Mouse (Mus musculus) neural tube, embryonic 10.5 days (tissue): Measurements from ENCODE around the gene Cacnb1.

Experiments
- DNase-seq: peaks from one replicate; pipeline ENCODE4 v3.0.0-alpha.2; 2017; ENCODE audit warnings: low spot score; ENCODE audit errors: extremely low spot score

Cacnb1 gene

DNA sequence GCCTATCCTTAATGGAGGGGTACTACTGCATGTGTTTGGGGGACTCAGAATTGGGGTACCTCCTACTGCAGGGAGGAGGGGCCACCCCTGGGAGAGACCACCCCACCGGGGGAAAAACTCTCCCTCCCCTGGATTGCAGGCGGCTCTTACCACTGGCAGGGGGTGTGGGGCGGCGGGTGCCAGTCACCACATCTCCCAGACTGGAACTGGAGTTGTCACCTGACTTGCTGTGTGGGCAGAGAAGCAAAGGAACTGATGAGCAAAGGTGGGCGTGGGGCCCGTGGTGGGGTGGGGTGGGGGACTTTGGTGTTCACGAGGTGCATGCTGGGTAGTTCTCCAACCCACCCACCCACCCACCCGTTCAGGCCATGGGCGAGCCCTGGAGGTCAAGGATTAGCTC lies 11.1 kb downstream of the Cacnb1 start:
- no peak for DNase-seq

DNA sequence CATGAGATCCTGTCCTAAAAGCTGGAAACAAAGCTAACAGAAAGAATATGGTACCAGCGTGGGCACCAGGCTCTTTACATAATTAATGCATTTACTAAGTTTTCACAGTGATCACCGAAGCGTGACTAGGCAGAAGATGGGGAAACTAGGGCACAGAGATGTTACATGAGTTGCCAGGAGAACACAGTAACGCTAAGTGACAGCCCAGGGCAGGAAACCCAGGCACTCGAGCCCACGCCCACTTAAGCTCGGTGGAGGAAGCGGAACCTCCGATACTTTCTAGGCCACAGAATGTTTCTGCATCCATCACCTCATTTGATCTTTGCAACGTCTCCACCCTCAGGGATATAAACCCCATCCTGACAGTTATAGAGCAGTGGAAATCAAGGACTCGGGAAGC lies 14.7 kb downstream of the Cacnb1 start:
- DNase-seq = no peak

DNA sequence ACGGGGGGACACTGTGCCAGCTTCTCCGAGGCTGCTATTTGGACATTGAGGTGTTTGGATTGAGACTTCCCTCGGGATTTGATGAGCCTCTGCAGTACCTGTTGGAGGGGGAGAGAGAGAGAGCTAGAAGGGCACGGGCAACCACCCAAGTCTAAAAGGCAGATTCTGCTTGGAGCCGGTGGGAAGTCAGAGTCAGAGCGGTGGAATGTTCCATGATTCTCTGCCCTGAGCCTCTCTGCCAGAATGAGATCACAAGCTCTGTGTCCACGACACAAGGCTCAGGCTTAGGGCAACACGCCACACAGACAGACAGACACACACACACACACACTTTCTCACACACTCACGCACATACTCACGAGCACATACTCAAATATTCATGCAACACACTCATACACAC lies 17.1 kb downstream of the Cacnb1 start:
- DNase-seq = no peak

DNA sequence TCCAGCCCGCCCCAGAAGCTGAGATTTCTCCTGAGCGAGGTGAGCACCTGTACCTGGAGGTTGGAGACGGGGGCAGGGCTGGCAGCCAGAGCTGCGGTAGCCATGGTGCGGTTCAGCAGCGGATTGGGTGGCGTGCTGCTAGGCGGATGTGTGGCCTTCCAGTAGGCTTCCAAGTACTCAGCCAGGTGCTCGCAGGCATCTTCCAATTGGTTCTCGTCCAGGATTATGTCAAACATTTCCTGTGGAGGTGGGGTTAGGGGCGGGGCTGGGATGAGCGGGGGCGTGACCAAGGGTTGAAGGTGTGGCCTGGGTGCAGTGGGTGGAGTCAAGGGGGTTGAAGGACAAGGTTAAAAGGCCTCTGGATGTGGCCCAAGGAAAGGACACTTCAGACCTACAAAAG lies 17.8 kb downstream of the Cacnb1 start:
- no peak for DNase-seq

DNA sequence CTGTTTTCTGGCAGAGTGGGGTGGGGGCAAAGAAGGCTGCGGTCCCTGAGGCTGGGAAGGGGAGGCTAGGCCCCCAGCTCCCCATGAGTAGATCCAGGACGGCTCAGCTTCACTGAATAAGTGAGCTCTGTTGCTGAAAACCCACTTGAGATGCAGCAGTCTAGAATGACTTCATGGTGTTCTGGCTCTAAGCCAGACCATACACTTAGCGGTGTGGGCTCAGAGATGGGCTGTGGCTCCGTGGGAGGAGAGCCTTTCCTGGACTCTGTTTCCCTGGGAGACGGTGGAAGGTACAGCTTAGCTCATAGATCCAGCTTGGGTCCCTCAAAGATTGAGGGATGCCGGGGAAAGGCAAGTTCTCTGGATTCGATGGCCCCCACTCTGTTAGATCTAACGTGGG lies 18.7 kb downstream of the Cacnb1 start:
- DNase-seq = no peak

DNA sequence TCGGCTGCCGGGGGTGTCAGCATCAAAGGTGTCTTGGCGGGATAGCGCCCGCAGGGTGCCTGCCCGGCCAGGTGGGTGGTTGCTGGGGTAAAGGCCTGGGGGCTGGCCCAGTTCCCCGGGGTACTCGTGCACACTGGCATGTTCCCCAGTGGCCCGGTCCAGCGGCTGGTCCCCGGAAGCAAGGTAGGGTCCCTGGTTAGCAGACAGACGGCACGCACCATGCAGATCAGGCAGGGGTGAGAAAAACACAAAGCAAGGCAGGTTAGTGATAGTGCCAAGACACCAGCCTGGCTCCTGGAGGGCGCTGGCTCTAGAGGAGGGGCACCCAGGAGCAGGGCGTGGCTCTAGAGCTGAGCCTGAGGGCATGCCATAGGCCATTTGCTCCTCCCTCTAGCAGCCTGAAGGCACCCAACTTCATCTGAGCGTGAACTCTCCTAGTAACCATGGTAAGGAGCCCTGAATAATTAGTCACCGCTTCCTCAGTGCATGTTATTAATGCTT lies 19.6 kb downstream of the Cacnb1 start:
- DNase-seq = no peak

DNA sequence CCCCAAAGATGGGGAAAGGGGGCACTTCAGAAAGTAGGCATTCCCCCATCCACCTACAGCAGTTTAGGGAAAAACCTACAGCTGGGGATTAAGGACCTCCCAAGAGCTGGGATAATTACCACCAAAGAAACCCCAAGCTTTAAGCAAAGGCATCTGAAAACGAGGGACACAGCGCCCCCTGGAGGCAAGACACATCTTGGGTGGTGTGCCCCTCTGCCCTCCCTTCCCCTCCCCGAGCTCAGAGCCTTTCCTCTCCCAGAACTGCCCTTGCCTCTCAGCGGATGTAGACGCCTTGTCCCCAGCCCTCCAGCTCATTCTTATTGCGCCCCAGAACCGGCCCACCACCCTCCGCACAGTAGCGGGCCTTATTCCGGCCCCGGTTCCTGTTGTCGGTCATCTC lies 20.2 kb downstream of the Cacnb1 start:
- peak; percentile 85 for DNase-seq

DNA sequence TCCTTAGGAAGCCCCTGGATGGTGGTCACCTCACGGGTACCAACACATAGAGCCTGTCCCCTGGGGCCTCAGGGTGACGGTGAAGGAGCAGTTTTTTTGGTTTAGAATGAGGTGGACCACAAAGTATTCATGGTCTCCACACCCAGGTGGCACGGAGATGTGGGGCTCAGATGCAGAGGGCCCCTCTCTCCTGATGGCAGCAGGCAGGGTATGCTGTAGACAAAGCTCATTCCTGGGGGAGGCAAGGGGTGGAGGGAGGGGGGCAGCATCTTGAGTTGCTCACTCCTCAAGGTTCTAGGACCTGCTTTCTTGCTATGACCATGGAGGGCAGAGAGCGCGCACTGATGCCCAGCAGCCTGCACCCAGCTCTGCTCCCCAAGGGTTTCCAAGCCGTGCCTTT lies 20.8 kb downstream of the Cacnb1 start:
- DNase-seq = no peak

DNA sequence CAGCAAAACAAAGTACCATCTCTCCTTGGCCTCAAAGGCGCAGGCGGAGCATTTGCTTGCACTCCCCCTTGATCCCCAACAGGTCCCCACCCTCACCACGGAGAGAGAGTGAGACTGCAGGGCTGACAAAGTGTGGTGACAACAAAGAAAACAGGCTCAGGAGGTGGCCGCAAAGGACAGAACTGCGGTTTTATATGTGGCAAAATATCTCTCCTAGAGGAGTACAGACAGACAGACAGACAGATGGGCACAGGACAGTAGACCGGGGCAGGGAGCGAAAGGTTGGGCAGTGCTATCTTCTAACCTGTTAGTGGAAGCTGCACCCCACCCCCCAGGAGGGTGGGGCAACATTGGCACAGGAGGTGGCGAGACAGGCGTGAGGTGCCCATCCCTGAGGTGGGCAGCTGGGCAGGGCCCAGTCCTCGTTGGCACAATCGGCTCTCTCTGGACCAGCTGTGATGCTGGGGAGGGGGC lies 21.4 kb downstream of the Cacnb1 start:
- no peak for DNase-seq

DNA sequence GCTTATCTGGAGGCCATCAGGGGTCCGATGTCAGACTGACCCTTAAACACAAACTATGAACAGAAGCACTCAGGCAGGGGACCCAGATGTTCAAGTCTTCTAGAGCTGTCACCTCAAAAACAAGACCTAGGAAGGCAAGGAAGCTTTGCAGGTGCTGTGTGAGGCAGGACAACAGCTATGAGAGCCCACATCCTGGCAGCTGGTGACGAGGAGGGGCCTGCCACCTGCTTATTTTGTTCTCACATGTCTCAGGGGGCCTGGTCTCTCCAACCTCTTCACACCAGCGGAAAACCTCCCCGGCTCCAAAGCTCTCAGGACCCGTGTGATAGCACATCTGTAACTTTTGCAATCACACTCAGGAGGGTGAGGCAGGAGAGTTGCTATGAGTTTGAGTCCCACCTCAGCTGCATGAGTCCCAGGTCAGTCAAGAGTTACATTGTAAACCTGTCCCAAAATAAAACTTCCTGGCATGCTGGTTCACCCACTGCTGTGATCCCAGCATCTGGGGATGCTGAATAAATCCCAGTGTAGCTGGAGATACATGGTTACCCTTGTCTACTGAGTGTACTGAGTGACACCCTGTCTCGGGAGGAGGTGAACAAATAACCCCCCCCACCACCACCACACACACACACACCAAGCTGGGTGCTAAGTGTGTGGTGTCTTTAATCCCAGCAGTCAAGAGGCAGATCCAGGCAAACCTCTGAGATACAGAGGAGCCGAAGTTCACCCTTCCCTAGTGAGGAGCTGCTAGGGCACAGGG lies 22.3 kb downstream of the Cacnb1 start:
- no peak for DNase-seq

DNA sequence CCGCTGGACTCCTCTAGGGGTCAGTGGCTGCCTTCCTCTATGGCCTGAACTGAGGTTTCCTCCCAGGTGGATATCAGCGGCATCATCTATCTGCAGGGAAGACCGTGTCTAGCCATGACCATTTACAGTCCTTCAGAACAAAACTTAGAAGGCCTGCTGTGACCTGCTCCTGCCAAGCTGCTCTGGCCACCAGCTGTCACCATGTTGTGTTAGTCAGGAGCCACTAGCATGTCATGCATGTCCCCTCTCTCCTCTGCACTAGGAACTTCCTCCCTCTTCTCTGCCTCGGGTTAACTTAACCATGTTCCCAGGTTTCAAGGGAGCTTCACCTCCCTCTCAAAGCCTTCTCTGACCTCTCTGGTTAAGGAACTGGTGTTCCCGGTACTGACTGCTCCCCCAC lies 23.1 kb downstream of the Cacnb1 start:
- DNase-seq = no peak

DNA sequence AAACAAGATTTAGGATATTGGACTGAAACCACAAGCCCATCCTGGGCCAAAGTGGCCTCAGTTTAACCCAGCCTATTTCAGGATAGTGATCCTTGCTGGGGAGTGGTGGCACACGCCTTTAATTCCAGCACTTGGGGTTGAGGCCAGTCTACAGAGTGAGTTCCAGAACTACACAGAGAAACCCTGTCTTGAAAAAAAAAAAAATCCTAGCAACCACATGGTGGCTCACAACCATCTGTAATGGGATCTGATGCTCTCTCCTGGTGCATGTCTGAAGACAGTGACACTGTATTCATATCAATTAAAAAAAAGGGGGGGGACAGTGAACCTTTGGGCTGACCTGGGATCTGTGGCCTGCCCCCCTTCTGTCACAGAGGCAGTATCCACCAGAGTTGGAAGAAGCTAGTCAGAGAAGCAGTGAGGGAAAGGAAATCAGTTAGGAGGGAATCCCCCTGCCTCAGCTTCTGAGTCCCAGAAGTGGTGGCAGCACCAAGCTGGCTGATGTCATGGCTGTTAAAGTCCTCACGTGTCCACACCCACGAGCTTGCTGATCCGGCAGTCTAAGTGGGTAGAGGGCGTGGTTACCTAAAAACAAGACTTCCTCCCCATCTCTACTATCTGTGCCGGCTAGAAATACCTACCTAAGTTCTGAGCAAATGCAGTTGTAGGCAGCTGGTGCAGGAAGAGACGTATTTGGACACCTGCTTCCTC lies 23.8 kb downstream of the Cacnb1 start:
- no peak for DNase-seq

DNA sequence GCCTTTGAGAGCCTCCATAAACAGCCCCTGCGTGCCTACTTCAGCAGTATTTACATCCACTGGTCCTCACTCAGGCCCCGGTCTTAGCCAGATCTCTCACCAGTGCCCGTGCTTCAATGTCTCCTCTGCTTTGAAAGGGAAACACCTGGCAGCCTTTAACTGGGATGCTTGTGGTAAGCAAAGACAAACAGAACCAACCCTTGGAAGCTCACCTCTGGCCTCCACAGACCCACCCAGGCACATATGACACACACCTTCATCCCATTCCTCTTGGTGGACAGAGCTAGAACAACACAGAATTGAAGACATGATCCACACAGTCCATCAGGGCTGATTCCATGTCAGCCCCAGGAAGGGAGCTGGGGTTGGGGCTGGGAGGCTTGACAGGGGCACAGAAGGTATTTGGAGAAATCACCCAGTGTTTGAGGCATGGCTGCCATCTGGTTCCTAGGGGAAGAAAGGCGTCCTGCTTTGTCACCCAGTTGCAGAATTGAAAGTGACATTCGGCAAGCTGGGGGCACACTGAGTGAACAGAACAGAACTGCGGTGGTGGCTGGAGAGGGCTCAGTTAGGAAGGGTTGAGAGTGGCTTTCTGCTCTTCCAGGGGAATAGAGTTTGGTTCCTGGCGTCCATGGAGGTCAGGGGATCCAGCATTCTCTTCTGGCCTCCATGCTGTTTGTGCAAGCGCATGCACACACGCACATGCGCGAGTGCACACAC lies 24.6 kb downstream of the Cacnb1 start:
- DNase-seq = no peak

DNA sequence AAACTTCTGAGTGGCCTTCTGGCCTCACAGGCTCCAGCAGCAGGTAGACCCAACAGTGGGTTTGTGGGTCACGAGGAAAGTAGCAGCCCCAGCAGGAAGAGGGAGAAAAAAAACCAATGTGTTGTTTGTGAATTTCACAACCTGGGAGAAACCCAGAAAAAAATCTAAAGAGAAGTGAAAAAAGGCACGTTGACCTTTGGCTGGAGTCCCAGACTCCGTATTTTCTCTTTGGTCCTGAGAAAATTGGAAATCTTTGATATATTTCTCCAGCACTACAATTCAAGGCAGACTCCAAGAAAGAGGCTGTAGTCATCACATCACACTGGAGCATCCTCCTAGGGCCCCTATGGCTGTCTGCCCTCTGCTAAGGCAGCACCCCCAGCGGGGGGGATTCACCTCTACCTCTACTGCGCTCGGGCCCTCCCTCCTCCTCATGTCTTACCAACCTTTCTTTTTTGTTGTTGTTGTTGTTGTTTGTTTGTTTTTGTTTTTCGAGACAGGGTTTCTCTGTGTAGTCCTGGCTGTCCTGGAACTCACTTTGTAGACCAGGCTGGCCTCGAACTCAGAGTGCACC lies 25.4 kb downstream of the Cacnb1 start:
- DNase-seq = no peak

DNA sequence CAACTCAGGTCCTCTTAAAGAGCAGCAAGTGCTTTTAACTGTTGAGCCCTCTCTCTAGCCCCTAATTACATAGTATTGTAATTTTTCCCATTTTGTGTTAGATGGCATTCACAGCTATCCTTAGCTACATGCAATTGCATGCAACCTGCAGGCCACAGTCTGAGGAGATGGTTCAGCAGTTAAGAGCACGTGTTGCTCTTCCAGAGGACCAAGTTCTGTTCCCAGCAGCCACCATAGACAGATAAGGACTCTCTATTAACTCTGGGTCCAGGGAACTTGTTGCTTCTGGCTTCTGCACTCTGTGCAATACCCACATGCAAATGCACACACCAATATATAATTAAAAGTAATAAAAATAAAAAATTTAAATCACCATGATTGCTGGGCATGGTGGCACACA lies 26.1 kb downstream of the Cacnb1 start:
- no peak for DNase-seq

DNA sequence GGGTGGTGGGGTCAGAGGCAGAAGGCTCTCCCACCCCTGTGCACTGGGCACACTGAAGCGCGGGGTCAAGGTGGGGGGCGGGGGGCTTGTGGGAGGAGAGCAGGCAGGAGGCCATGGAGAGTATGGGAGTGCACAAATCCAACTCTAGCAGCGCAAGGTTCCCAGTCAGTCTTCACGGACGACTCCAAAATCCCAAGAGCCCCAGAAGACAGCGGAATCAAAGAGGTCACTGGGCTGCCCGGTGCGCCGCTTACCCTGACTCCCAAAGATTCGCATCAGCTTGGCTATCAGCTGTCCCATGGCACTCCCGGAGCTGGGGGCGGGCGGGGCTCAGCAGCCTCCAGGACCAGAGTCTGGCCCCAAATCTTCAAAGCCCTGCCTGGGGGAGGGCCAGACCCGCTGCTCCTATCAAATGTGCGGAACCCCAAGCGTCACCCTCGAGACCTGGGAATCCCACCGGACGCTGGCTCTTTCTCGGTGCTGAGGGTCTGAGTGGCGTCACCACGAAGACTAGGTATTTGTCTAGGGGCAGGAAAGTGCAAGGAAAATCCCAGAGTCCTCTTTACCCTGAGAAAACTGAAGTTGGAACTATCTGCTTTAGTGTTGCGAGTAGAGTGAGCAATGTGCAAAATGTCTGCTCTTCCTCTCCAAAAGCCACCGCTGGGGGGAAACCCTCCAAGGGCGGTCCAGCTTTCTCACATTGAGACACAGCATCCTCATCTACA lies 27.1 kb downstream of the Cacnb1 start, which contains the start of gene Arl5c:
TSS of gene Arl5c (minus strand) at position 618 of the 725 bp plus-strand sequence.
- peak; percentile 63 for DNase-seq

DNA sequence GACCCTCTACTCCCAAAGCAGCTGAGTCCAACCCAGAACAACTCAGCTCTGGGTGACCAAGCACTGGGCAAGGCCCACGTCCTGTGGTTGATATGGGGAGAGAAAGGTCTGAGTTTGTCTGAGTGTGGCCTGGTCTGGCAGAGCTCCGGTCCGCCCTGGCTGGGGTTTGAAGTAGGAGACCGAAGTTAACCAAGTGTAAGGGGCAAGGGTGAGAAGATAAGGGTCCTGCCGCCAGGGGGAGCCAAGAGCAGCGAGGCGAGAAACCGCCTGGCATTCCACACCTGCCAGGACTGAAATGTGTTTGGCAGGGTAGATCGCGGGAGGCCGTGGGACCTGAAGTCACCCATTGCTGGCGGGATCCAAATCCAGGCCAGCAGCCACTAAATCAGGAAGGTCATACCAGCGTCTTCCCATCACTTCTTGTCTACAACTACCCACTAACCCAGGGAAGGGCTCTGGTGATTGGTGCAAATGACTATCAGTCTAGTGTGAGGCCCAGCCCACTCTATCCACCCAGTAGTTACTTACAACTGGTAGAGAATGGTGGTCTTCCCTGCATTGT lies 28.2 kb downstream of the Cacnb1 start:
- peak; percentile 83 for DNase-seq

DNA sequence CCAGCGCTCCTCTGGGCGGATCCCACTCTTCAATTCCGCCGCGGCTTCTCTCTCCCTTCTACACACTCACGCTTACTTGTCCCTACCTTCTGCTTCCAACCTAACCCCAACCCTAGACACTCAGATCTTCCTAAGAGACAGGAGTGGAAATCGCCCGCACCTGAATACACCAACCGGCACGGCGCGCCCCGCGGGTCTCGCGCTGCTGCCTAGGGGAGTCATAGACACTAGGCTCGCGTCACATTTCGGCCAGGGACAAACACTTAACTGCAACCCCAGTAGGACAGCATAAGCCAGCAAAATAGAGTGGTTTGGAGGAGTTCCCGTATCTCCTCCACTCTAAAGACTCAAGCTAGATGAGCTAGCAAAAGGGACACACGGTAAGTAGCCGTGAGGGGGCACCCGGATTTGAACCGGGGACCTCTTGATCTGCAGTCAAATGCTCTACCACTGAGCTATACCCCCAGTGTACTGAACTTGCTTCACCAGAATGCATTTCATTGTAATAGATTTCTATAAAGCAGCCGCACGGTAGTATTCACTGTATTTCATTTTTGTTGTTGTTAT lies 34.2 kb downstream of the Cacnb1 start:
- DNase-seq = peak; percentile 89

DNA sequence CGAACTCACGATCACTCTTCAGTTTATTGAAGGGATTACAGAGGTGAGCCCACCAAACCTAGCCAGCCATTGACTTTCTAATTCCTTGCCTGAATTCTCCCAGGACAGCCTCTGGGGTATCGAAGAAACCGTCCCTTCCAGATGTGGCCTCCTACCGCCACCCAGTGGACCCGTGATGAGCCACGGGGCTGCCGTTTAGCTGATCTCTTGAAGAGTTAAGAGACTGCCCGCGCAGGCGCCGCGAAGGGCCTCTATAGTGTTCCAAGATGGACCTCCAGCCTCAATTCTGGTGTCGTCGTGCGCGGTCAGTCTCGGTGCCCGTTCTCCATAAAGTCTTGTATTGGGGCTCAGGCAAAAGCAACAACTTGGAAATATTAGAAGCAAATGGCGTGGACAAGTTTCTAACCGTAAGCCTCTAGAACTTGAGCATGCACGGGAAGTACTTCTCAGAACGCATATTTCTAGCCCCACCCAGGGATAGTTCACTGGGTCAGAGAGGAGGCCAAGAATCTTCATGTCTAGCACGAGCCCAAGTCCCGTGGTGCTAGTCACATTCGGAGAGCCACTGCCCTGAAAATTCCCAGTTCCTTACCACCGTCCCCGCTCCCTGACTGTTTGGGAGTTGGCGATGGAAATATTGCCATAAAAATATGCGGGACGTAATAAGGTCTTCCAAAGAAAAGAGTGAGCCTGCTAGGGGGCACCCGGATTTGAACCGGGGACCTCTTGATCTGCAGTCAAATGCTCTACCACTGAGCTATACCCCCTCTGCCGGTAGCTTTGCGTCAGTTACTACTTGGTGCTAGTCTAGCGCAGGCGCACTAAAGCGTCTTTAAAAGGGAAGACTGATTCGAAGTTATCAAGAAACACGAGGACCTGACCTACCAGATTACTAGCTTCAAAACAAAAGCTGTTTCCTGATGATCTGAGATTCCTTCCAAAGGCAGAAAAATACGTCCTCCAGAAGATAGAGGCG lies 35.0 kb downstream of the Cacnb1 start:
- DNase-seq = peak; percentile 96
